Mouse (Mus musculus) myocyte (in vitro differentiated cells): ENCODE data around the gene Fcer1g.

Experiments
- MAX ChIP-seq: IDR thresholded peaks from one replicate; pipeline ENCODE4 v1.6.1; 2011; ENCODE audit warnings: low read depth, mild to moderate bottlenecking, control low read depth
- POLR2A ChIP-seq: IDR thresholded peaks from one replicate; pipeline ENCODE4 v1.6.1; 2011; ENCODE audit warnings: low read depth, mild to moderate bottlenecking, control low read depth, moderate library complexity; ENCODE audit not compliant: insufficient read length
- POLR2AphosphoS2 ChIP-seq: IDR thresholded peaks from one replicate; pipeline ENCODE4 v1.6.1; 2011; ENCODE audit warnings: low read depth, control low read depth; ENCODE audit not compliant: insufficient read length
- TCF12 ChIP-seq: IDR thresholded peaks from one replicate; pipeline ENCODE4 v1.6.1; 2011; ENCODE audit warnings: mild to moderate bottlenecking, control low read depth; ENCODE audit not compliant: poor library complexity, insufficient read depth, severe bottlenecking

GRCm38 (mm10) chr1:171245353-171245752 is 11.2 kb upstream of the Fcer1g start:
- no peak for TF ChIP-seq POLR2A
- TF ChIP-seq MAX, result no peak
- peak; percentile 24 for TF ChIP-seq TCF12
- TF ChIP-seq POLR2AphosphoS2, result no peak
